Mouse (Mus musculus): Measurements from ENCODE around the gene Flcn.

Flcn gene

GRCm38 (mm10) chr11:59805256-59805655 is 4.6 kb downstream of the Flcn start:
- no peak for DNase-seq (ENCODE audit: low spot score)

- no peak for DNase-seq (ENCODE audit: low spot score)
Observed at GRCm38 (mm10) chr11:59804409-59805110, 5.3 kb downstream of the Flcn start.

- no peak for DNase-seq (ENCODE audit: low spot score)
Observed at GRCm38 (mm10) chr11:59803516-59803915, 6.3 kb downstream of the Flcn start.

- DNase-seq (ENCODE audit: low spot score) = no peak
Observed at GRCm38 (mm10) chr11:59801881-59802280, 7.9 kb downstream of the Flcn start.

GRCm38 (mm10) chr11:59800412-59800811 is 9.4 kb downstream of the Flcn start:
- no peak for DNase-seq (ENCODE audit: low spot score)

GRCm38 (mm10) chr11:59793390-59793789 is 16.4 kb downstream of the Flcn start:
- no peak for DNase-seq (ENCODE audit: low spot score)

GRCm38 (mm10) chr11:59789311-59789710 is 20.5 kb downstream of the Flcn start:
- no peak for DNase-seq (ENCODE audit: low spot score)

GRCm38 (mm10) chr11:59787199-59787781 is 22.5 kb downstream of the Flcn start, which contains the start of gene Pld6:
Gene Pld6, minus strand, starts transcription at chr11:59787645.
- DNase-seq (ENCODE audit: low spot score) = peak; percentile 68

GRCm38 (mm10) chr11:59786444-59787198 is 23.2 kb downstream of the Flcn start:
- no peak for DNase-seq (ENCODE audit: low spot score)

GRCm38 (mm10) chr11:59783591-59783990 is 26.2 kb downstream of the Flcn start:
- no peak for DNase-seq (ENCODE audit: low spot score)

GRCm38 (mm10) chr11:59782091-59782590 is 27.7 kb downstream of the Flcn start:
- DNase-seq (ENCODE audit: low spot score) = no peak

- DNase-seq (ENCODE audit: low spot score) = no peak
Observed at GRCm38 (mm10) chr11:59780241-59780640, 29.6 kb downstream of the Flcn start.

- no peak for DNase-seq (ENCODE audit: low spot score)
Observed at GRCm38 (mm10) chr11:59779406-59779805, 30.4 kb downstream of the Flcn start.

GRCm38 (mm10) chr11:59778874-59779223 is 31.0 kb downstream of the Flcn start:
- no peak for DNase-seq (ENCODE audit: low spot score)

- peak; percentile 85 for DNase-seq (ENCODE audit: low spot score)
Observed at GRCm38 (mm10) chr11:59778181-59778873, 31.5 kb downstream of the Flcn start.

- no peak for DNase-seq (ENCODE audit: low spot score)
Observed at GRCm38 (mm10) chr11:59777259-59777658, 32.6 kb downstream of the Flcn start.

- DNase-seq (ENCODE audit: low spot score) = no peak
Observed at GRCm38 (mm10) chr11:59775435-59776148, 34.2 kb downstream of the Flcn start.

GRCm38 (mm10) chr11:59774522-59774921 is 35.3 kb downstream of the Flcn start:
- DNase-seq (ENCODE audit: low spot score) = no peak

GRCm38 (mm10) chr11:59772902-59773301 is 36.9 kb downstream of the Flcn start:
- no peak for DNase-seq (ENCODE audit: low spot score)

- no peak for DNase-seq (ENCODE audit: low spot score)
Observed at GRCm38 (mm10) chr11:59772291-59772690, 37.5 kb downstream of the Flcn start.

- DNase-seq (ENCODE audit: low spot score) = no peak
Observed at GRCm38 (mm10) chr11:59770753-59771152, 39.1 kb downstream of the Flcn start.

GRCm38 (mm10) chr11:59769738-59770137 is 40.1 kb downstream of the Flcn start:
- no peak for DNase-seq (ENCODE audit: low spot score)
